Mouse (Mus musculus): Measurements from ENCODE around the gene Exoc7.

- TF ChIP-seq CTCF (conservative IDR thresholded peaks at IDR 0.05; ENCODE audit: low read length): no peak
- TF ChIP-seq POU5F1 (IDR thresholded peaks at IDR 0.05; ENCODE audit: borderline replicate concordance, low read length): no peak
These were observed 8.4 kb downstream of the Exoc7 start for GRCm38 (mm10) chr11:116298621-116299020.

Data from E14TG2a.4 (cell line).